Mouse (Mus musculus) limb, embryonic 14.5 days (tissue): ENCODE results near the gene Zkscan5. TPM values are rescaled to one million over a fixed set of nuclear protein-coding genes. Genes with fewer than 3 reads are reported as not detected.

Experiments used
- ATAC-seq: fragments of 200-750 bp; cut with Nextera tagmentation; 2 replicates; pipeline ENCODE4 v1.8.0; 2017; ENCODE audit warnings: low read depth, moderate number of reproducible peaks, moderate TSS enrichment; ENCODE audit not compliant: low FRiP score
- DNase-seq: peaks from one replicate; pipeline ENCODE4 v3.0.0-alpha.2; 2015; ENCODE audit warnings: low spot score
- H3K27ac ChIP-seq: fragments of 300-500 bp; sonication (generic); replicated peaks from 2 replicates; pipeline ENCODE4 v1.5.1; 2014; ENCODE audit warnings: low read depth, mild to moderate bottlenecking, low read length, moderate library complexity, mixed read lengths
- H3K27me3 ChIP-seq: fragments of 300-500 bp; sonication (generic); 2 replicates; pipeline ENCODE4 v1.6.1; 2014; ENCODE audit warnings: low read length, mixed read lengths; ENCODE audit not compliant: control insufficient read depth, insufficient read depth
- H3K36me3 ChIP-seq: fragments of 300-500 bp; sonication (generic); 2 replicates; pipeline ENCODE4 v1.6.1; 2014; ENCODE audit warnings: mild to moderate bottlenecking, low read length, moderate library complexity, mixed read lengths; ENCODE audit not compliant: control insufficient read depth, insufficient read depth
- H3K4me1 ChIP-seq: fragments of 300-500 bp; sonication (generic); 2 replicates; pipeline ENCODE4 v1.6.1; 2014; ENCODE audit warnings: antibody characterized with exemption, low read length, mixed read lengths; ENCODE audit not compliant: control insufficient read depth, insufficient read depth
- H3K4me2 ChIP-seq: fragments of 300-500 bp; sonication (generic); replicated peaks from 2 replicates; pipeline ENCODE4 v1.6.1; 2014; ENCODE audit warnings: low read depth, mild to moderate bottlenecking, low read length, moderate library complexity; ENCODE audit not compliant: severe bottlenecking
- H3K4me3 ChIP-seq: fragments of 300-500 bp; sonication (generic); replicated peaks from 2 replicates; pipeline ENCODE4 v1.5.1; 2014; ENCODE audit warnings: low read length
- H3K9ac ChIP-seq: fragments of 300-500 bp; sonication (generic); 2 replicates; pipeline ENCODE4 v1.6.1; 2014; ENCODE audit warnings: mild to moderate bottlenecking, low read depth, low read length, moderate library complexity; ENCODE audit not compliant: severe bottlenecking
- H3K9me3 ChIP-seq: fragments of 300-500 bp; sonication (generic); 2 replicates; pipeline ENCODE4 v1.6.1; 2016; ENCODE audit warnings: low read length; ENCODE audit not compliant: control insufficient read depth
- POLR2A ChIP-seq: fragments of 200-500 bp; IDR thresholded peaks from 2 replicates; pipeline ENCODE4 v1.8.0; 2012; ENCODE audit warnings: inconsistent platforms, mild to moderate bottlenecking, moderate library complexity, borderline replicate concordance; ENCODE audit not compliant: insufficient read depth, insufficient read length; ENCODE audit errors: extremely low read depth
- WGBS: fragments of 180-500 bp; shearing (Covaris S2); extraction: QIAGEN DNeasy Blood & Tissue Kit; methylation state at CpG from one replicate; pipeline ENCODE4 v1.1.7; 2014; 5-methylcytosine and 5-hydroxymethylcytosine counted together
- polyA plus RNA-seq, 2 experiments: library from polyadenylated mRNA; depleted of rRNA in 1 of 2; stranded (reverse) in 1 of 2; unstranded in 1 of 2; fragments of >200 nt; fragmentation: Nextera tagmentation in 1 of 2; extraction: Ambion mirVana in 1 of 2; gene quantifications; 2 replicates each; pipeline versions ENCODE4 v1.2.1 to v1.2.3; 2012 to 2014

The Zkscan5 gene
- polyA plus RNA-seq, 2 experiments: 9.2 to 14.3 TPM

DNA sequence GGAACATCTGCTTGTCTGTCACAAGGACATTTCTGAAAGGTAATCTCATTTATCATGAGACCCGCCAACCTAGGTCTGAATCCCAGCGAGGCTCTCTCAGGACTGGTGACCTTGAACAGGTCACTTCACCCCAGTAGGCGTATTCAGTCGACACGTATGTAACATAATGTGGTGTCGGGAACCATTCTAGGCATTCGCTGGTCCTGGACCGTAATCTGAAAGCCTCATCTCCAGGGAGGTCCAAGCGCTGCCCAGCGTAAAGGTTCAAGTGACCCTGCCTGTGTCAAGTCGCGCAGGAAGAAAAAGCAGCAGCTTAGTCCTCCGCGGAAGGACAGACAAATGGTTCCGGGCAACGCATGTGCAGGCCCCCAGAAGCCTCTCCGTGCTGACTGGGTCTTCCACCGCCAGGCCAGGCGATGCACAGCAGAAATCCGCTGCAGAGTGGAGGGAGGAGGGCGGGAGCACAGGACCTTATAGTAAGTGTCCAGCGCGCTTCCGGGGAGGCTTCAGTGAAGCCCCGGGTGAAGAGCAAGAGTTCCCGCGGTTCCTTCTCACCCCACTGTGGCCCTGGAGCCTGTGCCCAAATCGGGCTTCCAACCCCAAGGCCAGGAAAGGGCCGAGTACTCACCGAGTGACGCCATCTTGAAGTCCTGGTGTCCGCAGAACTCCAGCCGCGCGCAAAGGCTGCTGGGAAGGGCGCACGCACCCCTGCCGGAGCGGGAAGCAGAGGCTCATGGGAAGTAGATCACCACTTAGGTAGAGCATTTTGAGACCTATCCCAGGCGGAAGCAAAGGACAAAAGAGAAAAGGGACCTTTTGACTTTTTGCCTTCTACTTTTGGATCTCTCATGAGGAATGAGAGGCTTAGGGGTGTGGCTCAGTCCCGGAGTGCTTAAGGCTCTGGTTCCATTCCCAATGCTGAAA, 13.2 kb upstream of the Zkscan5 start:
- WGBS: 2% methylated on average over 39 of the region's 41 CpGs
- Histone ChIP-seq H3K27me3 (no peaks in the 10 kb centered on the region), H3K9ac (peak overlapping the region; percentile 88), H3K4me1 (peaks cover 14% of the 10 kb centered on the region), H3K36me3 (peaks cover 45% of the 10 kb centered on the region), H3K9me3 (no peaks in the 10 kb centered on the region), H3K27ac (peak overlapping the region; percentile 66), H3K4me3 (peak overlapping the region; percentile 73), H3K4me2 (peak overlapping the region; percentile 82)
- TF ChIP-seq POLR2A: 0 out of 2 replicates have a peak, but pooled peaks have one; percentile 40
- DNase-seq: peak; percentile 88
- peak; percentile 92 for ATAC-seq

DNA sequence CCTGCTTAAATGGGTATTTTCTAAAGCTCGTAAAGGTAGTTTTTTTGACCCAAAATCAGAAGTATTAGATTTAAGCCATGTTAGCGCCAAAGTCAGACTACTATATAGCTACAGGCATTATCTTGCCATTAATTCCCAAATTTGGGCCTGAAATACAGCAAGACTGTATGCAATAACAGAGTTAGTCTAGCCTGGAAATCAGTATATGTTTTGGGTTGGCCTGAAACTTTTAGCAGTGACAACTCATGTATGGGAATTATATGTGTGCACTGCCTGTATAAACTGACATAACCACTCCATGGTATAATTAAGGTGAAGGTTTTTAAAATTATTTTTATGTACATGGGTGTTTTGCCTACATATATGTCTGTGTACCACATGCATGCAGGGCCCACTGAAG, 12.4 kb upstream of the Zkscan5 start, which contains the start of gene Atp5j2:
Atp5j2 (minus strand) TSS at position 101 of the 400 bp plus-strand sequence.
- peaks cover 14% of the 10 kb centered on the region for H3K4me1 ChIP-seq
- H3K27ac ChIP-seq: peak within 1 kb of the TSS; percentile 66
- no peaks in the 10 kb centered on the region for H3K27me3 ChIP-seq
- WGBS: 85% methylated on average over 2 of the region's 2 CpGs
- peaks cover 41% of the 10 kb centered on the region for H3K36me3 ChIP-seq
- TF ChIP-seq POLR2A: no peak
- peak within 1 kb of the TSS; percentile 73 for H3K4me3 ChIP-seq
- H3K9me3 ChIP-seq: no peaks in the 10 kb centered on the region
- peak within 1 kb of the TSS; percentile 82 for H3K4me2 ChIP-seq
- ATAC-seq: no peak
- no peak for DNase-seq
- peak within 1 kb of the TSS; percentile 88 for H3K9ac ChIP-seq

DNA sequence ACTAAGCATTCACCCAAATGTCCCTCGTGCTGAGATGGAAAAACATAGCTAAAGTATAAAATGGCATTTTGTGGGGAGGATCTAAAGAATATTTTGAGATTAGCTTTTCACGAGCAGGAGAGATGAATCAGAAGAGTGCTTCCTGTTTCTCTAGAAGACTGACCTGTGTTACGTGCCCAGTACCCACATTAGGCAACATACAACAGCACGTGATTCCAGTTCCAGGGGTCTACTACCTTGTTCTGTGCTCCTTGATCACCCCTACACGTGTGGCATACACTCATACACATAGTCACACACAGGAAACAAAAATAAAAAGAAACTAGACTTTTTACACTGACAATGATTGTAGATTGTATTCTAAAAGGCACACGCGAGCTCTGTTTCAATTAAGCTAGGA, 4.0 kb upstream of the Zkscan5 start:
- TF ChIP-seq POLR2A: no peak
- WGBS: 80% methylated on average over 7 of the region's 7 CpGs
- Histone ChIP-seq H3K9ac (no peak overlapping the region), H3K36me3 (peaks cover 17% of the 10 kb centered on the region), H3K9me3 (no peaks in the 10 kb centered on the region), H3K27ac (no peak overlapping the region), H3K4me3 (peak overlapping the region; percentile 60; the same call in 1 of the 2 replicates), H3K27me3 (no peaks in the 10 kb centered on the region), H3K4me1 (peaks cover 9% of the 10 kb centered on the region), H3K4me2 (0 out of 2 replicates have a peak overlapping the region, but pooled peaks have one; percentile 95)
- DNase-seq (no peak), ATAC-seq (no peak)

DNA sequence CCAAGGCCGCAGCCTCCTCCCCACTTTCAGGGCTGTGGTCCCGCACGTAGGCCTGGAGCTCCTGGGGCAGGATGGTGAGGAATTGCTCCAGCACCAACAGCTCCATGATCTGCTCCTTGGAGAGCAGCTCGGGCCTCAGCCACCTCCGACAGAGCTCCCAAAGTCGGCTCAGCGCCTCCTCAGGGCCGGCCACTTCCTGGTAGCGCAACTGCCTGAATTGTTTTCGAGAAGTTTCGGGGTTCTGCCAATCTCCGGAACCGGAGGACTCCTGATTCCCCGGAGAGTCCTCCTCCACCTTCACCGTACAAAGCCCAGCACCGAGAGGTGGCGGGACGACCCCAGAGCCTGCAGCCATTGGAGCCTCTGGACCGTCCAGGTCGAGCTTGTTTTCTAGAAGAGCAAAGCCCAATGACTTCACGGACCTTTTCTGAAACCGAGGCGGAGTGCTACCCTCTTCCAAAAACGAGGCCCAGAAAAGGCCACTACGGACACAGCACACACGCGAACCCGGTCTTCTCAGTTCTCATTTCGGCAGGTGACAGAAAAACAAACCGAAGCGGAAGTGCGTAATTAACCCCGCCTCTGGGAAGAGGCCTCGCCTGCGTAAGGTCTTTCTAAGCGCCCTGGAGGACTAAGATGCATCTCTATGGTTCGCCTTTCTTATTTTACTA, 2.9 kb upstream of the Zkscan5 start, which contains the start of gene Zkscan14:
Zkscan14 (minus strand) TSS at position 548 of the 671 bp plus-strand sequence.
- 2% methylated on average over 37 of the region's 37 CpGs for WGBS
- Histone ChIP-seq H3K9ac (peak within 1 kb of the TSS; percentile 64), H3K36me3 (peaks cover 6% of the 10 kb centered on the region; the same call in 1 of the 2 replicates), H3K4me1 (peaks cover 14% of the 10 kb centered on the region), H3K4me2 (peak within 1 kb of the TSS; percentile 95), H3K9me3 (no peaks in the 10 kb centered on the region), H3K27ac (peak within 1 kb of the TSS; percentile 44; the same call in 1 of the 2 replicates), H3K4me3 (peak within 1 kb of the TSS; percentile 60), H3K27me3 (no peaks in the 10 kb centered on the region)
- TF ChIP-seq POLR2A: no peak
- 0 out of 2 replicates have a peak, but pooled peaks have one; percentile 7 for ATAC-seq
- DNase-seq: peak; percentile 91

DNA sequence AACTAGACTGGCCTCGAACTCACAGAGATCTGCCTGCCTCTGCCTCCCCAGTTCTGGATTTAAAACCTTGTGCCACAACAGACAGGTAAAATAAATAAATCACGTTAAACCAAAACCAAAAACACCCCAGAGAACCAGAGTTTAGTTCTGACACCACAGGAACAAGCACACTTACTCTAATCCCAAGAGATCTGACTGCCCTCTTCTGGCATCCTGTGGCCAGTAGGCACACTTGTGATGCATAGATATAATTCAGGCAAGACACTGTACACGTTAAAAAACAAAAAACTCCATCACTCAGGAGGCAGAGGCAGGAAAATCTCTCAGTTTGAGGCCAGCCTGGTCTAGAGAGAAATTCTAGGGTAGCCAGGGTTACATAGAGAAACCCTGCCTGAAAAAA, 1.9 kb upstream of the Zkscan5 start:
- peaks cover 9% of the 10 kb centered on the region for H3K36me3 ChIP-seq
- no peak for DNase-seq
- no peak for ATAC-seq
- peaks cover 14% of the 10 kb centered on the region for H3K4me1 ChIP-seq
- H3K9ac ChIP-seq: no peak overlapping the region
- H3K27me3 ChIP-seq: no peaks in the 10 kb centered on the region
- no peak overlapping the region for H3K4me3 ChIP-seq
- no peak overlapping the region for H3K4me2 ChIP-seq
- 50% methylated on average over 3 of the region's 3 CpGs for WGBS
- no peak for TF ChIP-seq POLR2A
- H3K9me3 ChIP-seq: no peaks in the 10 kb centered on the region
- no peak overlapping the region for H3K27ac ChIP-seq
